Mouse (Mus musculus): ENCODE results near the gene 4930519G04Rik. TPM values are rescaled to one million over a fixed set of nuclear protein-coding genes. Genes with fewer than 3 reads are reported as not detected.
A peak's percentile ranks its signal among the peaks of the same experiment; 100 is the strongest.

The 4930519G04Rik gene
- polyA plus RNA-seq, 1 experiment from 2014 or later: not detected

- Histone ChIP-seq H3K9ac (ENCODE audit: low read depth, low read length) (no peak overlapping the region), H3K4me1 (replicated peaks; ENCODE audit: control insufficient read depth, insufficient read depth, low read length) (no peaks in the 10 kb centered on the region), H3K4me2 (no peak overlapping the region), H3K27ac (ENCODE audit: low read depth, low read length) (no peak overlapping the region), H3K36me3 (ENCODE audit: control insufficient read depth, insufficient read depth, low read length) (no peaks in the 10 kb centered on the region), H3K9me3 (ENCODE audit: control insufficient read depth, low read length) (no peaks in the 10 kb centered on the region), H3K27me3 (replicated peaks; ENCODE audit: control insufficient read depth, insufficient read depth, low read length) (peaks cover 3% of the 10 kb centered on the region; the same call in 1 of the 2 replicates), H3K4me3 (ENCODE audit: low read depth, low read length) (no peak overlapping the region)
- 0 out of 2 replicates have a peak, but pooled peaks have one; percentile 39 for ATAC-seq (replicated peaks; ENCODE audit: low FRiP score)
- no peak for DNase-seq (ENCODE audit: low spot score)
- WGBS: 74% methylated on average over 20 of the region's 20 CpGs
Observed at GRCm38 (mm10) chr5:114851565-114852236, 1.8 kb upstream of the 4930519G04Rik start.

GRCm38 (mm10) chr5:114858582-114858981 lies 5.1 kb downstream of the 4930519G04Rik start, which contains the start of gene Gm9936:
Gm9936 (minus strand) TSS chr5:114858682.
- H3K27me3 ChIP-seq (replicated peaks; ENCODE audit: control insufficient read depth, insufficient read depth, low read length): peaks cover 10% of the 10 kb centered on the region
- no peaks in the 10 kb centered on the region for H3K4me1 ChIP-seq (replicated peaks; ENCODE audit: control insufficient read depth, insufficient read depth, low read length)
- no peak within 1 kb of the TSS for H3K9ac ChIP-seq (ENCODE audit: low read depth, low read length)
- H3K36me3 ChIP-seq (ENCODE audit: control insufficient read depth, insufficient read depth, low read length): no peaks in the 10 kb centered on the region
- no peak for DNase-seq (ENCODE audit: low spot score)
- no peak for ATAC-seq (replicated peaks; ENCODE audit: low FRiP score)
- no peak within 1 kb of the TSS for H3K4me3 ChIP-seq (ENCODE audit: low read depth, low read length)
- 72% methylated on average over 12 of the region's 12 CpGs for whole genome bisulfite sequencing
- H3K4me2 ChIP-seq: peak within 1 kb of the TSS; percentile 46
- no peak within 1 kb of the TSS for H3K27ac ChIP-seq (ENCODE audit: low read depth, low read length)
- no peaks in the 10 kb centered on the region for H3K9me3 ChIP-seq (ENCODE audit: control insufficient read depth, low read length)

GRCm38 (mm10) chr5:114859253-114859652 lies 5.8 kb downstream of the 4930519G04Rik start:
- 7% methylated on average over 18 of the region's 18 CpGs for WGBS
- DNase-seq (ENCODE audit: low spot score) (peak; percentile 64), ATAC-seq (replicated peaks; ENCODE audit: low FRiP score) (no peak)
- Histone ChIP-seq H3K36me3 (ENCODE audit: control insufficient read depth, insufficient read depth, low read length) (no peaks in the 10 kb centered on the region), H3K4me3 (ENCODE audit: low read depth, low read length) (no peak overlapping the region), H3K27ac (ENCODE audit: low read depth, low read length) (no peak overlapping the region), H3K9me3 (ENCODE audit: control insufficient read depth, low read length) (no peaks in the 10 kb centered on the region), H3K9ac (ENCODE audit: low read depth, low read length) (no peak overlapping the region), H3K27me3 (replicated peaks; ENCODE audit: control insufficient read depth, insufficient read depth, low read length) (peaks cover 10% of the 10 kb centered on the region), H3K4me2 (peak overlapping the region; percentile 46), H3K4me1 (replicated peaks; ENCODE audit: control insufficient read depth, insufficient read depth, low read length) (no peaks in the 10 kb centered on the region)

- 68% methylated on average over 6 of the region's 6 CpGs for WGBS
- H3K4me1 ChIP-seq (replicated peaks; ENCODE audit: control insufficient read depth, insufficient read depth, low read length): no peaks in the 10 kb centered on the region
- H3K9me3 ChIP-seq (ENCODE audit: control insufficient read depth, low read length): no peaks in the 10 kb centered on the region
- no peaks in the 10 kb centered on the region for H3K36me3 ChIP-seq (ENCODE audit: control insufficient read depth, insufficient read depth, low read length)
- H3K4me2 ChIP-seq: no peak overlapping the region
- H3K27ac ChIP-seq (ENCODE audit: low read depth, low read length): no peak overlapping the region
- ATAC-seq (replicated peaks; ENCODE audit: low FRiP score): no peak
- no peak for DNase-seq (ENCODE audit: low spot score)
- no peak overlapping the region for H3K9ac ChIP-seq (ENCODE audit: low read depth, low read length)
- peaks cover 7% of the 10 kb centered on the region for H3K27me3 ChIP-seq (replicated peaks; ENCODE audit: control insufficient read depth, insufficient read depth, low read length)
- no peak overlapping the region for H3K4me3 ChIP-seq (ENCODE audit: low read depth, low read length)
Observed at GRCm38 (mm10) chr5:114861730-114862129, 8.3 kb downstream of the 4930519G04Rik start.

GRCm38 (mm10) chr5:114864813-114865212 lies 11.3 kb downstream of the 4930519G04Rik start:
- no peak for DNase-seq (ENCODE audit: low spot score)
- H3K9me3 ChIP-seq (ENCODE audit: control insufficient read depth, low read length): peaks cover 8% of the 10 kb centered on the region; the same call in 1 of the 2 replicates
- ATAC-seq (replicated peaks; ENCODE audit: low FRiP score): no peak
- no peaks in the 10 kb centered on the region for H3K4me1 ChIP-seq (replicated peaks; ENCODE audit: control insufficient read depth, insufficient read depth, low read length)
- no peaks in the 10 kb centered on the region for H3K36me3 ChIP-seq (ENCODE audit: control insufficient read depth, insufficient read depth, low read length)
- no peak overlapping the region for H3K4me3 ChIP-seq (ENCODE audit: low read depth, low read length)
- no peaks in the 10 kb centered on the region; the same call in 1 of the 2 replicates for H3K27me3 ChIP-seq (replicated peaks; ENCODE audit: control insufficient read depth, insufficient read depth, low read length)
- no peak overlapping the region for H3K27ac ChIP-seq (ENCODE audit: low read depth, low read length)
- 80% methylated on average over 7 of the region's 7 CpGs for WGBS
- no peak overlapping the region for H3K4me2 ChIP-seq
- no peak overlapping the region for H3K9ac ChIP-seq (ENCODE audit: low read depth, low read length)

- DNase-seq (ENCODE audit: low spot score) (no peak), ATAC-seq (replicated peaks; ENCODE audit: low FRiP score) (no peak)
- no peaks in the 10 kb centered on the region for H3K4me1 ChIP-seq (replicated peaks; ENCODE audit: control insufficient read depth, insufficient read depth, low read length)
- H3K9me3 ChIP-seq (ENCODE audit: control insufficient read depth, low read length): peaks cover 8% of the 10 kb centered on the region; the same call in 1 of the 2 replicates
- H3K9ac ChIP-seq (ENCODE audit: low read depth, low read length): no peak overlapping the region
- no peak overlapping the region for H3K4me3 ChIP-seq (ENCODE audit: low read depth, low read length)
- no peak overlapping the region for H3K4me2 ChIP-seq
- no peaks in the 10 kb centered on the region; the same call in 1 of the 2 replicates for H3K27me3 ChIP-seq (replicated peaks; ENCODE audit: control insufficient read depth, insufficient read depth, low read length)
- no peaks in the 10 kb centered on the region for H3K36me3 ChIP-seq (ENCODE audit: control insufficient read depth, insufficient read depth, low read length)
- 84% methylated on average over 12 of the region's 12 CpGs for WGBS
- no peak overlapping the region for H3K27ac ChIP-seq (ENCODE audit: low read depth, low read length)
Observed at GRCm38 (mm10) chr5:114865279-114865678, 11.8 kb downstream of the 4930519G04Rik start.

- no peak for ATAC-seq (replicated peaks; ENCODE audit: low FRiP score)
- H3K4me2 ChIP-seq: no peak overlapping the region
- DNase-seq (ENCODE audit: low spot score): no peak
- H3K9ac ChIP-seq (ENCODE audit: low read depth, low read length): no peak overlapping the region
- no peaks in the 10 kb centered on the region for H3K9me3 ChIP-seq (ENCODE audit: control insufficient read depth, low read length)
- 54% methylated on average over 6 of the region's 6 CpGs for WGBS
- H3K36me3 ChIP-seq (ENCODE audit: control insufficient read depth, insufficient read depth, low read length): no peaks in the 10 kb centered on the region
- H3K27ac ChIP-seq (ENCODE audit: low read depth, low read length): no peak overlapping the region
- 0 out of 2 replicates have a peak, but pooled peaks cover 4% of the 10 kb centered on the region for H3K4me1 ChIP-seq (replicated peaks; ENCODE audit: control insufficient read depth, insufficient read depth, low read length)
- H3K4me3 ChIP-seq (ENCODE audit: low read depth, low read length): 0 out of 2 replicates have a peak overlapping the region, but pooled peaks have one; percentile 9
- H3K27me3 ChIP-seq (replicated peaks; ENCODE audit: control insufficient read depth, insufficient read depth, low read length): peaks cover 9% of the 10 kb centered on the region
Observed at GRCm38 (mm10) chr5:114875858-114876257, 22.4 kb downstream of the 4930519G04Rik start.

GRCm38 (mm10) chr5:114876331-114876730 lies 22.9 kb downstream of the 4930519G04Rik start:
- H3K27ac ChIP-seq (ENCODE audit: low read depth, low read length): no peak overlapping the region
- 56% methylated on average over 6 of the region's 6 CpGs for WGBS
- no peak overlapping the region for H3K9ac ChIP-seq (ENCODE audit: low read depth, low read length)
- DNase-seq (ENCODE audit: low spot score) (no peak), ATAC-seq (replicated peaks; ENCODE audit: low FRiP score) (no peak)
- H3K4me2 ChIP-seq: no peak overlapping the region
- 0 out of 2 replicates have a peak, but pooled peaks cover 4% of the 10 kb centered on the region for H3K4me1 ChIP-seq (replicated peaks; ENCODE audit: control insufficient read depth, insufficient read depth, low read length)
- H3K4me3 ChIP-seq (ENCODE audit: low read depth, low read length): no peak overlapping the region
- no peaks in the 10 kb centered on the region for H3K9me3 ChIP-seq (ENCODE audit: control insufficient read depth, low read length)
- H3K27me3 ChIP-seq (replicated peaks; ENCODE audit: control insufficient read depth, insufficient read depth, low read length): peaks cover 9% of the 10 kb centered on the region
- no peaks in the 10 kb centered on the region for H3K36me3 ChIP-seq (ENCODE audit: control insufficient read depth, insufficient read depth, low read length)

- Histone ChIP-seq H3K4me1 (replicated peaks; ENCODE audit: control insufficient read depth, insufficient read depth, low read length) (0 out of 2 replicates have a peak, but pooled peaks cover 4% of the 10 kb centered on the region), H3K4me3 (ENCODE audit: low read depth, low read length) (no peak overlapping the region), H3K4me2 (no peak overlapping the region), H3K27ac (ENCODE audit: low read depth, low read length) (no peak overlapping the region), H3K36me3 (ENCODE audit: control insufficient read depth, insufficient read depth, low read length) (no peaks in the 10 kb centered on the region), H3K9me3 (ENCODE audit: control insufficient read depth, low read length) (no peaks in the 10 kb centered on the region), H3K27me3 (replicated peaks; ENCODE audit: control insufficient read depth, insufficient read depth, low read length) (peaks cover 9% of the 10 kb centered on the region), H3K9ac (ENCODE audit: low read depth, low read length) (no peak overlapping the region)
- 72% methylated on average over 7 of the region's 7 CpGs for whole genome bisulfite sequencing
- no peak for DNase-seq (ENCODE audit: low spot score)
- ATAC-seq (replicated peaks; ENCODE audit: low FRiP score): no peak
Observed at GRCm38 (mm10) chr5:114877487-114877886, 24.0 kb downstream of the 4930519G04Rik start.
